Mouse (Mus musculus) gastrocnemius, adult 2 months (tissue): ENCODE measurements at regions not wholly inside any gene's neighbourhood (a gene's known extent, or its start where the extent isn't known, plus 50 kb on each side); places are given as distances from the start of the nearest gene placed in this dataset.
A peak's percentile ranks its signal among the peaks of the same experiment; 100 is the strongest.

Source experiments
- DNase-seq: peaks from one replicate; pipeline ENCODE4 v3.0.0; 2022
- H3K27ac ChIP-seq: fragments of 200-600 bp; 2 replicates; pipeline ENCODE4 v1.8.1; 2022; ENCODE audit warnings: mild to moderate bottlenecking
- H3K4me3 ChIP-seq: fragments of 200-600 bp; 2 replicates; pipeline ENCODE4 v1.8.1; 2022; ENCODE audit warnings: mild to moderate bottlenecking, moderate library complexity
- CTCF ChIP-seq: fragments of 200-600 bp; IDR thresholded peaks from 2 replicates; pipeline ENCODE4 v1.8.1; 2022; ENCODE audit warnings: antibody characterized with exemption, mild to moderate bottlenecking, moderate library complexity
- intact Hi-C: fragments of 180-260 bp; cut with DNase I; formaldehyde crosslinking; loops from one replicate; pipeline ENCODE4 v1.15.1; 2025

GRCm38 (mm10) chrX:109502571-109502970 is 306.0 kb downstream of the Gm6377 start:
- no peak overlapping the region for H3K27ac ChIP-seq
- DNase-seq, result no peak
- TF ChIP-seq CTCF, result no peak
- no peak overlapping the region for H3K4me3 ChIP-seq
- intact Hi-C loops, result no loop called here

GRCm38 (mm10) chrX:109552471-109552870 is 355.9 kb downstream of the Gm6377 start:
- H3K27ac ChIP-seq, result no peak overlapping the region
- no peak for TF ChIP-seq CTCF
- DNase-seq, result no peak
- H3K4me3 ChIP-seq, result no peak overlapping the region
- intact Hi-C loops, result no loop called here

GRCm38 (mm10) chrX:109587360-109587759 is 390.8 kb downstream of the Gm6377 start:
- TF ChIP-seq CTCF, result peak; percentile 4; the same call in 1 of the 2 replicates
- DNase-seq, result no peak
- intact Hi-C loops, result no loop called here
- no peak overlapping the region for H3K27ac ChIP-seq
- H3K4me3 ChIP-seq, result no peak overlapping the region

- no peak for TF ChIP-seq CTCF
- no peak overlapping the region for H3K4me3 ChIP-seq
- DNase-seq, result no peak
- intact Hi-C loops, result no loop called here
- H3K27ac ChIP-seq, result no peak overlapping the region
Measured at GRCm38 (mm10) chrX:109626979-109627761, 430.6 kb downstream of the Gm6377 start.
